Mouse (Mus musculus): Measurements from ENCODE around the gene Dennd1b.

The Dennd1b gene

DNA sequence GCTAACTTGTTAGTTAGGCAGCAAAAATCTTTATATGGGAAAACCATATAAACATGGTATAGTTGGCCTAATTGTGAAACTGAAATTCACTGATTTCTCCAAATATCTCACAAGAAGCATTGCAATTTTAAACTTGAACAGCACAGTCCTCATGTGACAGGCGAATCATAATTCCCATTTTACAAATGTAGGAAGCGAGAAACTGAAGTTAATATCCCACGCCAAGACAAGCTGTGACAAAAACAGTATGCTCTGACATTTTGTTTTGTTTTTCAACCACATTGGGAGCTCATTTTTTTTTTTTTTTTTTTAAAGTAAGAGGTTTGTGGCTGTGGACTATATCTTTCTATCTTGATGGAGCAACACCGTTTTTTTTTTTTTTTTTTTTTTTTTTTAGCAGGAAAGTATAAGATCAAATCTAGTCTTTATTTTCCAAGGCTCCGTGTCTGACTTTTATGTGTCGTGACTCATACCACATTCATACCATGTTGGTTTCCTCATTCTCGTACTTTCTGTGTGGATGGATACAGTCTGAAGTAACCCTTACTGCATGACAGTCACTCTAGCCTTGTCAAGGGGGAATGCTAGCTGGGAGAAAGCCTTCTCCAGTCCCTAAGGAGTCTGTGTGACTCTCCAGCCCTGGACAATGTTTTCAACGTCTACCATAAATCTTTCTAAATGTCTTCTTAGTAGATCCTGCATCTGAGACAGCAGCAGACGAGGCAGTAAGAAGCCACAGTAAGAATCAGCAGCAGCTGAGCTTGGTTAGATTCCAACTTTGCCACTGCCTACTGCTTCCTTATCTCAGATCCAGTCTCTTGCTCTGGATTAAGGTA lies 751 bp upstream of the Dennd1b start:
- no peak for DNase-seq (ENCODE audit: low read depth, low spot score)

DNA sequence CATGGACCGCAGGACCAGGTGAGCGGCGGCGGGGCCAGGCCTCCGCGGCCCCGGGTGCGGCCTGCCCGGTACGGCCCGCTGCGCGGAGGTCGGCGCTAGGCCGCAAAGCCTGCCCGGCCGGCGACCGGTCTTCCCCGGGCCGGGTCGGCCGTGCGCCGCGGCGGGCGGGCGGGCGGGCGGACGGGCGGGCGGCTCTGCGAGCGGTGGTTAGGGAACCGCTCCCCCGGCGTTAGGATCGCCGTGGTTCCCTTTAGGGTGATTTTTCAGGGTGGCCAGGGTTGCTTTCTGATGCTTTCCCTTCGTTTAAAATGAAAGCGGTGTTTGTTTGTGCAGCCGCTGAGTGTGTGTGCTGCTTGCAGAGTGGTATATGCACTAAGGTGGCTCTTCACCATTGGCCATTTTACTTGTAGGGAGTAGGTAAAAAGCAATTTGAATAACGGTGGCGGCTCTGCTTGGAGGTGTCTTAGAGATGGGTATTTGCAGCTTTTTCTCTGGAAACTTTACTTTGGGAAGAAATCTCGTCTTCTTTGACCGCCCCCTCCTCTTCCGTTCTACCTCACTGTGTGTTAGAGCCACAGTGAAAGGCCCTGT lies 728 bp downstream of the Dennd1b start:
- peak; percentile 13 for DNase-seq (ENCODE audit: low read depth, low spot score)

DNA sequence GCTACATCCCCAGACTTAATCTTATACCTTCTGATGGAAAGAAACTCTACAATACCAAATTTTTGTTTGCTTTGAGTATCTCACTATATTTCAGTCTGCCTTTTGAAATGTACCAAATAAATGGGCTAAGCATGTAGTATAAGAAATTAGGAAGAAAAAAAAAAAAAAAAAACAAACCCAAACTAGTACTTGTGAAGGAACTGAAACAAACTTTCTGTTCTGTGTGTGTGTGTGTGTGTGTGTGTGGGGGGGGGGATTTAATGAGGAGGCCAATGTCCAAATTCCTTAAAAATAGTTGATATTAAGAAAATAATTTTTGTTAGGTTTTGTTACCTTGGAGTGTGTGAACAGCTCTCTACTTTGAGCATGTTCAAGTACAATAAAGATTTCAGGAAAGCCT lies 1.8 kb downstream of the Dennd1b start:
- DNase-seq (ENCODE audit: low read depth, low spot score) = no peak

DNA sequence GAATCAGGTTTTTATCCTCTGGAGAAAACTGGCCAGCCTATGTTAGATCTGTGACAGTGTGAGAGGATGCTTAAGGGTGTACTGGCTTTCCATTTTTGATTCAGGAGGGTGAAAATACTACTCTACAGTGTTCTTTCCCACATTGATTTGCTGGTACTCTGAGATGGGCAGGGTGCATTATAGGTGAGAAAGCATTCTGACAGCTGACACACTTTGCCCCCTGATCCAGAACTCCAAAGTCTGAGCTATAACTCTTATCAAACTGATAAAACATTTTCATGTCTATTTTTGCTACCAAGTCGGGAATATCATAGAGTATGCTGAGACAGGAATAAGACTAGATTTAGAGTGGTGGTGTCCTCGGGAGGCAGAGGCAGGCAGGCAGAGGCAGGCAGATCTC lies 2.3 kb downstream of the Dennd1b start:
- DNase-seq (ENCODE audit: low read depth, low spot score) = no peak

DNA sequence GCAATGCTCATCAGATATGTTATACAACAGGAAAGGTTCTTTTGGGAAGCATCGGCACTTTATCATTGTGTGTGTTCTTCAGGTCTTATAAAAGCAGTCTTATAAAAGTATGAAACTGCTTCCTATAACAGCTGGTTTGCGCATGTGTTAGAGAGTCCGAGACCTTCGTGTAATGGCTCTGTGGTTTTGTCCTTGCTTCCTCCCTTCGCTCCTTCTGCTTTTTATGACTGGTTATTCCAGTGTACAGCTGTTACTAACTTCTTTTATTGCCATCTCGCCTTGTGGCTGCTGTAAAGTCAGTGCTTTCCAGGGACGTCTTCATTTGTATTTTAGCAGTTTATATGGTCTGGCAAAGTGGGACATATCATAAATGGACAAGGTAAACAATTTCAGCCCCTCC lies 4.2 kb downstream of the Dennd1b start:
- DNase-seq (ENCODE audit: low read depth, low spot score) = peak; percentile 13

DNA sequence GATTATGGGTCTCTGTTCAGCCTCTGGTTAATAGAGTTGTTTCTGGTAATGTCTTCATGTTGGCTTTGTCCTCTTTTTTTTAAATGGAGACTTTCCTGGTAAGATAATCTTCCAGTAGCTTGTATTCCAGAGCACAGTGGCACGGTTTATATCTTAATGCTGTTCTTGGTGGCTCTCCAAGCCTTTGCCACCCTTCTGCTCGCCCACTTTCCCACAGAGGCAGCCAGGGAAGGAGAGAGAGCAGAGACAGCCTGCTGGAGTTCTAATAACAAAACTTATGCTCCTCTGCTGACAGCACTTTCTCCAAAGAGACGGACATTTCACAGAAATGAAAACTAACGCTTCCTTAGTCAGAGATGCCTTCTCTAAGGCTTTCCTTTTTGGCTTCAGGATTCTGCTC lies 6.8 kb downstream of the Dennd1b start:
- DNase-seq (ENCODE audit: low read depth, low spot score) = no peak

DNA sequence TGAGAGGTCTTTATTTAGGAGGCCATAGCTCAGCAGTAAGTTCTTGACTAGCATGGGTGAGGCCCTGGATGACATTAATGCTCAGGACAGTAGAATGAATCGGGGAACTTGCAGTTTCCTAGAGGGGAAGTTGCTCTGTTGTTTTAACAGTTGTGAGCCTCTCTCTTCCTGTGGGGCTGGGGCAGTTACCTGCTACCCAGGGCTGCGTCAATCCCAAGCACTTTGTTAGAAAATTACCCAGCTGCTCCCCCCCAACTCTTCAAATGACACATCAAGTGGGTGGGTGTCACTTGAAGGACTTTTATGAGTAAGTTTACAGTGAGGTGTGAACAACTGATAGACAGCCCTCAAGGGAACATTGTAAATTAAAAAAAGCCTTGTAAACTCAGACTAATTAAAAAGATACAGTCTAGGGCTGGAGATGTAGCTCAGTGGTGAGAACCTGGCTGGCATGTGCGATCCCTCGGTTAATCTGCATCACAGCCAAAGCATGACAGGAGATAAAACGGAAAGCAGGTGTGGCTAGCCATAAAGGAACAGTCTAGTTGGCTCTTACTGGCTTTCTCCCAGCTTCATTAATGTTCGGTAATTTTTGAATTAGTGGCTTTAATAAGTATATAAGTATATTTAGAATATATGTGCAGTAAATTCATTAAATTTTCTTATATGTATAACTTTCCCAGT lies 10.4 kb downstream of the Dennd1b start:
- DNase-seq (ENCODE audit: low read depth, low spot score) = no peak

DNA sequence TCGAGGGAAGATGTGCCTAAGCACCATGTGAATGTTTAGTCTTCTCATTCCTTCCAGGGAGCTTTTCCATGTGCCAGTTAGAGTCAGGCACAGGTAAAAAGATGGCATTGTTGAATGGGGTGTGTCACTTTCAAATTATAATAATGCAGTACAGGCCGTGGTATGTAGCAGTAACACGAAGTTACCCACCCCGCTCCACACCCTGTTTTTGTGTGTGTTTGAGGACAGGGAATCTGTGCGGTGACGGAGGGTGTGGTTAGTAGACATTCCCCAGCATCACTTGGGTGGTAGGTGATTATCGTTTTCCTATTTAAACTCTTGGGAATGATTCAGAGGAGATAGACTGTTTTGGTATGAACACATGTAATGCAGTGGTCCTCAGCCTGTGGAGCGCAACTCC lies 11.6 kb downstream of the Dennd1b start:
- DNase-seq (ENCODE audit: low read depth, low spot score) = no peak

DNA sequence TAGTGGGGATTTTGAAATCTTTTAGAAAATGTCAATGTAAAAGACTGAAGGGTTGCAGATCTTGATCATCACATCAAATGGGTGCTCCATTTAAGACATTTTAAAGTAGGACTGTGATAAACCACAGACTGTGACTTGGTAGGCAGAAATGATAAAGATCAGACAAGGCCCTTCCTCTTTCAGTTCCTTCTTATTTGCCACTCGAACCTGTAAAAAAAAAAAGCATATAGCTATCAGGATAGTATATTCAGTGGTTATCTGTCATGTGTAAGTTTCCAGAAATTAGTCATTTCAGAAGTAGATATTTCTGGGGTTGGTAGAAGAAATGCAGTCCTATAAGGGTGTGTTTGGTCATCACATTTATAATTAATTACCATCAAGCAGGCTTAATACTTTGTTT lies 12.7 kb downstream of the Dennd1b start:
- DNase-seq (ENCODE audit: low read depth, low spot score) = no peak

DNA sequence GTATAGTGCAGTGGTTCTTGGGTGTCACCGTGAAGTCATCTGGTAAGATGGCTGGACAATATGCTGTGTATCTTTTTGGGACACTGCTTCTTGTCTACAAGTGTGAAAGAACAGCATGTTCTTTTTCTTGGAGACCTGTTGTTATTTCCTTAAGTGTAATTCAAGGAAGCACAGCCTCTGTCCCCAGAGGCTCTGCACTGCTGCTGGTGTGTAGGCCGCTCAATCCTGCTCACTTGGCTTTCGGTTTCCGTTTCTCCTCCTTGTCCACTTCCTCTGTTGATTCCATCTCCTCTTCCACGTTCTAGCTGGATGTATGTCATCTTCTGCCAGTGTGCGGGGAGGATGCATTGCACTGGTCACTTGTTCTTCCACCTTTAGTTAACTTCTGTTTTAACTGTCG lies 19.0 kb downstream of the Dennd1b start:
- peak; percentile 81 for DNase-seq (ENCODE audit: low read depth, low spot score)

DNA sequence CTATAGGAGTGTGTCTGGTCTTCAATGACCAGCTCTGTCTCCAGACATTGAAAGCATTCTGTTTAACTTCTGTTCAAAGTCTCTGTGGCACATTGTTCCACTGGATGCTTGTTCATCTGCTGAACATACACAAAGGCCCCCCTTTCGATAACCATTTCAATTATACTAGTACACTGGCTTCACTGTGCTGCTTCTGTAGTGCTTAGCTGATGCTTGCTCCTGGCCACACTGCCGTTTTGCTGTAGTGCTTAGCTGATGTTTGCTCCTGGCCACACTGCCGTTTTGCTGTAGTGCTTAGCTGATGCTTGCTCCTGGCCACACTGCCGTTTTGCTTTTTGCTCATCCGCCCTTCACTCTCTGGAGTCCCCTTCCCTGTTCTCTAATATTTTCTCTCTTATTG lies 19.4 kb downstream of the Dennd1b start:
- DNase-seq (ENCODE audit: low read depth, low spot score) = no peak

DNA sequence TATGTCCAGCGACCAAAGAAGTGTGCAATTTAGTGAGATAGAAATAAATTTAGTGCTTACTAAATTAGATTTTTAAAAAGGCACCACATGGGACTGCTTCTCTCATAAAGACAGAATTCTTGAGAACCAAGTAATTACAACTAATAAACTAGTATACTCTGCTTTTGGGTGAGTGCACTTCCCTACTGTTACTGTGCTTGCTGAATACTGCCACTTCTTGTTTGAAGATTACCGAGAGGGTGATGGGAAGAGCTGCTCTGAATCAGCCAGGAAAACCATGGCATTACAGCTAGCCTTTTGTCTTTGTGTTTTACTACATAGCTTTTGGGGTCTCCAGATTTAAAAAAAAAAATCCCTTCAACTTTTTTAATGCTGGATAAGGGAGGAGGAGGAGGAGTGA lies 19.8 kb downstream of the Dennd1b start:
- no peak for DNase-seq (ENCODE audit: low read depth, low spot score)

DNA sequence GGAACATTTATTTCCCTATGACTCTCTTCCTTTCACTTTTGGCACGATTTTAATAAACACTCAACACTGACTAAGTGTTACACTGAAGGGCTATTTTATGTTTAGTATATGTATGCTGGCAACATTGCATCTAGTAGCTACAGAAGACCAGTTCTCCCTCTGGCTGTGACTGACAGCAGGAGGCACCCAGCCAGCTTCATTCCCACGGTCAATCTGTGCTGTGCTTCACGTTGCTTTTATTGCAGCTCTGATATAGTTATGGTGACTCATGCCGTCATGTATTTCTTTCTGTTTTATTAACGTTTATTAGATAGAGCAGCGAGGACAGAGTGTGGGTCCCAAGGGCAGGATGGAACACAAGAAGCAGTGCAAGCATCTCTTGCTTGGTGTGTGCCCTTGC lies 20.2 kb downstream of the Dennd1b start:
- no peak for DNase-seq (ENCODE audit: low read depth, low spot score)

DNA sequence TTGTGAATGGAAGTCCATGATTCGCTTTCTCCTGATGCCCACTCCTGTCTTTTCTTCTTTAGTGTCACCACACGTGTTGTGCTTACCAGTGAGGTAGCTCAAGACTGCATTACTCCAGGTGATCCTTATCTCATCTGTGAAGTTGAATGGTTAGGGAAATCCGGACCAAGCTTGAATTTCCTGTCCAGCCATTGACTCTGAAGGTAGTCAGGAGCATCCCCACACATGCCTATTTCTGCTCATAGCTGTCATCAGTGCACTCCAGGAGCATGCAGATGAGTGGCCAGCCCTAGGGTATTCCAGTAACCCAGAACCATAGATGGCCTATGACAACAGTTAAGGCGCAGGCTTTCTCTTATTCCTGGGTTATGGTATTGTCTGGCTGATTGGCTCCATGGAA lies 20.9 kb downstream of the Dennd1b start:
- DNase-seq (ENCODE audit: low read depth, low spot score) = no peak

DNA sequence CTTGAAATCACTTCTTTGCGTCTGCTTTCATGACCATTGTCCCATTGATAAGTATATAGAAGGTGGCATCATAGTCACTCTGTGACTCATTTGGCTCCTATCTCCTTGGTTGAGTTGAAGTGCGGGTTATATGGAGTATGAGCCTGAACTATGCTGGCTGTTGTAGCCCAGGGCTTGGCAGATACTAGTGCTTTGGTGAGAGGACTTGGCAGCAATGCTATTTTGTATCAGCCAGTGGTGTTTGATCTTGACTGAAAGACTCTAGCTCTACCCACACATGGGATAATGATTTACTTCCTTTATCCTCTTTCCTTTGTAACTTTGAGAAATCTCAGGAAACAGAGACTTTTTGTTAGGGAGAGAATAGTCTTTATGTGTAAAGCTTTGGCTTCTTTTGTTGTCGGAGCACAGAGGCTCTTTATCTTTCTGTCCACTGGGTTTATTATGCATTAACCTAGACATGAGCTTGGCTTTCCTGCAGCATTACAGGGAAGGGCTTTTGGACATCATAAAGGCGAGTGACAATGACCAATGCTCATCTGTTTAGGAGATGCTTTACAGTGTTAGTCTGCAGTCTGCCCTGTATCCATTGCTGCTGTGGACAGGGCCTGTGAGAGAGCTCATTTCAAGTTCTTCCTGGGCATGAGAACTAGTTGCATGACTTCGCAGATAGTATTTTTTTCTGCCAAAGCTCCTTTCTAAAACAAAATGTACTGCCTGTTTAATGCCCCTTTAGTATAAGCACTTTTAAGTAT lies 29.3 kb downstream of the Dennd1b start:
- DNase-seq (ENCODE audit: low read depth, low spot score) = no peak

DNA sequence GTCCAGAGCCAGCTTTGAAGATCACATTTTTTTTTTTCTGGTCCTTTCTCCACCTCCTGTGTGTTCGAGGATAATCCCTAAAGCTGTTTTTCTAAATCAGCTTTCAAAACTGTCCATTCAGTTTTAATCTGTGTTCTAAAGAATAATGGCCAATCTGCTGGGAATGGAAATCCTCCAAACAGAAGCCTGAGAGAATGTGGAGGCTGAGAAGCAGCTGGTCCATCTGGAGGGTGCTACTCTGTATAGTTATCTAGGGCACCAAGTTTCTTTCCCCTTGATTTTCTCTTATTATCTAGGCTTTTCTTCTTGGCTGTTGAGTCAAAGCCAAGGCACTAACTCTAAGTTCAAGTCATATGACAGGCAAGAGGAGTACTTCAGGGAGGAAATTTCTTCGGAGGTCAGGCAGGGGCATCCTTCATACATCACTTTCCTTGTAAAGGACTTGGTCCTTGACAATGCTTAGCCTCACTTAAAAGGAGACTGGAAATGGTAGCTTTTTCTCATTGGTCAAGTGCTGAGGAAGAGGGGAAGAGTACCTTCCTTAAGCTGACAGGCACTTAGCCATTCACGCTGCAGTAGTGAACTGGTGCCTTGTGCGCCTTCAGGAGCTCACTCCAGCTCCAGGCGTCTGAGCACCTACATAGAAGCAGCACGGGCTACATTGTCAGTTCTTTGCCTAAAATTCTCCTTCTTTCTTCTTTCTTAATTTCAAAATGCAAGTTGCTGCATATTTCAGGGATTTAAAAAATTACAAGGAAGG lies 32.6 kb downstream of the Dennd1b start:
- DNase-seq (ENCODE audit: low read depth, low spot score) = no peak

DNA sequence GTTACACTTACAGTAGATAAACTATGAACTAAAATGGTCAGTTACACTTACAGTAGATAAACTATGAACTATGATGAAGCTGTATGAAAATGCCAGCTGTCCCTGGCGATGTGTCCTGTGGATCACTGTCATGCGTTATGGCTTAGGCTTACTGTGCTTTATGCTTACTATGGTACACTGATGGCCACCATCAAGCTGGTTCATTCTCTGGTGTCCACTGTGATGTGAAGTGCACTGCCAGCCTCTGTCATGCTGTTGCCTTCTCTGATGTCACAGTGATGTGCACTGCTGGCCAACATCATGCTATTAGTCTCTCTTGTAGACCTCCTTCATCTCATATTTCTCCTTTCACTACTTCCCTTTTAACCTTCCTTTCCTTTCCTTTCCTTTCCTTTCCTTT lies 33.4 kb downstream of the Dennd1b start:
- no peak for DNase-seq (ENCODE audit: low read depth, low spot score)

DNA sequence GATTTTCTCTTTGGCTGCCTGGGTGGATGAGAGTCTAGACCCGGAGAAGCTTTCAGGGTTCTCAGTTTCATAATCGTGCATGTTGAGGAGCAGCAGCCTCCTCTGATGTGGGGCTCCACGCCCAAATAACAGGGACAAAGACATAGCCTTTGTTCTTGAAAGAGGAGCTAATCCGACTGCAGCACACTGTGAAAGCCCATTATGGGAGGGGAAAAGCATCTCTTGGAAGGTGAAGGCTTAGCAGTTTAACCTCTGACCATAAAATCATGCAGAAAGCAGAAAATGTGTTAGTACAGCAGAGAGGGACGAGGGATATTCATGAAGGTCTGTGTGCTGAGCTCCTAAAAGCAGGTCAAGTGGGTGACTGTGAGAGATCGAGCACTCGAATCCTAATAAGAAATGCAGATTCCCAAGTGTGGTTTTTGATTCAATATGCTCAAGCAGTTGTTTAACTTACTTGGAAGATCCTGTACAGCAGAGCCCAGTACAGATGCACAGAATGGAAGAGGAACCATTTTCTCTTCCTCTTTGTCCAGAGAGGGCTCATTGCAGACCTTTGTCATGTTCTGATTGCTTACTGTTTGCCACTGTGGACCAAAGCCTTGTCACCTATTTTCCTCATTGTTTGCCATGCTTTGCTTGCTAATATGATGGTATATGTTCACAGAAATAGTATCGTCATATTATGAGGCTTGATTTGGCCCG lies 37.6 kb downstream of the Dennd1b start:
- no peak for DNase-seq (ENCODE audit: low read depth, low spot score)

DNA sequence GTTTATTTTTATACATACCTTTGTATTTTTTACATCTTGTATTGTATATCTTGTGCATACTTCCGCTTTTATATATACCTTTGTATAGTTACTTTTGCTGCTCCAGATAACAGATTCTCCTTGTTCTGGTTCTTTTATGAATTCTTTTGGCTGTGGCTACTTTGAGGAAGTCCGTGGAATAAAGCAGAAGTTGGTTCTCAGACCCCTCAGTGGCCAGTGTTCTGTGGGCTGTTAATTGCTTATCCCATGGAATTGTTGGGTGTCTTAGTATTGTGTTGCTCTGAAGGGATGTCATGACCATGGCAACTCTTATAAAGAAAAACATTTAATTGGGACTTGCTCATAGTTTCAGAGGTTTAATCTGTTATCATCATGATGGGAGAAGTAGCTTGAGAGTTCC lies 40.3 kb downstream of the Dennd1b start:
- DNase-seq (ENCODE audit: low read depth, low spot score) = no peak

DNA sequence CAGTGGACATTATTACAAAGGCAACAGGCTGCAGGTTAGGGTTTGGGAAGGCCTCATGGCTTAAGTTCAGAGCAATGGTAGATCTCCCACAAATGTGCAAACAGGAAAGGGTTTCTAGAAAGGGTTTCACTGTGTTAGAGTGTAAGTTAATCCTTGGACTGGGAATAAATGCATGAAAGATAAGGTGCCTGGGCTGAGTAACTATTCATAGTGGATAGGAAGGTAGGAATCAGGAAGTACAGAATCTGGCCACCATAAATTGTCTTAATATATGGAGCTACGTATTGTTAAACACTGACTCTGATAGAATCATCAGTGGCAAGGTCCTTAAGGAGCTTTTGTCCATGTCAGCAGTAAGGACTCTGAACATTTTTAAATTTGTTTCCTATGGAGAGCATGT lies 42.8 kb downstream of the Dennd1b start:
- no peak for DNase-seq (ENCODE audit: low read depth, low spot score)

DNA sequence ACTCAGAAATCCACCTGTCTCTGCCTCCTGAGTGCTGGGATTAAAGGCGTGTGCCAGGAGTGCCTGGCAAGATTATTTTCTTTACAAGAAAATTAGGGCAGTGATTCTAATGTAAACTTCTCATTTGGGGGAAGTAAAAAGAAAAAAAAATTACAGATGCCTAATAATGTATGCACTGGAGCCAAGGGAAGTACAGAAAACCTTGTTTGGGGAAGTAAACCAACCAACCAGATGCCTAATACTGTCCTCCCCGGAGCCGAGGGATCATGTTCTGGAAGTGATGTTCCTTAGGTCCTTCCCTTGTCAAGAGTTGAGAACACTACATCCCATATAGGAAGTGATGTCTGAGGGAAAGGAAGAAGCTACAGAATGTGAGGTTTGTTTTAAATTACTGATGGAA lies 44.2 kb downstream of the Dennd1b start:
- no peak for DNase-seq (ENCODE audit: low read depth, low spot score)
